Mouse (Mus musculus) megakaryocyte-erythroid progenitor cell, adult 5-6 weeks (primary cell): Measurements from ENCODE around the gene Tbc1d10a. TPM values are rescaled to one million over a fixed set of nuclear protein-coding genes. Genes with fewer than 3 reads are reported as not detected.
"Not testable (repeated sequence)": the region's sequence is repeated elsewhere in the genome, so short reads cannot be mapped to it uniquely, and the experiment has no call there.

Experiments
- ATAC-seq: replicated peaks from 2 replicates; pipeline ENCODE4 v1.8.0; 2016; ENCODE audit warnings: mild to moderate bottlenecking, inconsistent platforms; ENCODE audit not compliant: severe bottlenecking, poor library complexity, low FRiP score, low TSS enrichment
- total RNA-seq, 2 experiments: library from RNA; stranded (forward) in 1 of 2; stranded (reverse) in 1 of 2; fragments of 200-1000, 215-1000 nt in 1 of 2; fragments of >200 nt in 1 of 2; fragmentation: Nextera tagmentation in 1 of 2; gene quantifications; 2 replicates each; pipeline ENCODE4 v1.2.3; 2014 to 2017

Gene Tbc1d10a
- total RNA-seq, 2 experiments from 2014 or later, result 1.8 to 8.0 TPM

GRCm38 (mm10) chr11:4177716-4178115 lies 8.9 kb upstream of the Tbc1d10a start:
- ATAC-seq, result no peak

DNA sequence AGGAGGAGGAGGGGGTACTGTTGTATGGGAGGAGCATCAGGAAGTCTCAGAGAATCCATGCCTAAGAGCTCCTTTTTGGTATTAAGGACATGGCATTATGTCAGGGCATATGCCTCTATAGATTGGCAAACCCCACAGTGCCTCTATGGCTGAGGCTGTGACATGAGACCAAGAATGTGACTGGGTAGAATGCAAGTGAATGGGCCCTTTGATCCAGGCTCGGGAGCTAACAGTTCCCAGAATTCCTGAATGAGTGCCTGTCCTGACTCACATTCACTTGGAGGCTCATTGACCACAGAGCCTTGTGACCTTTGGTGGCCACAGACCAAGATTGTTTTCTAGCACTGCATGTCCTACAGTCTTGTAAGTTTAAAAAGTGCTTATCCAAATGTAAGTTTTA lies 4.5 kb upstream of the Tbc1d10a start:
- no peak for ATAC-seq

DNA sequence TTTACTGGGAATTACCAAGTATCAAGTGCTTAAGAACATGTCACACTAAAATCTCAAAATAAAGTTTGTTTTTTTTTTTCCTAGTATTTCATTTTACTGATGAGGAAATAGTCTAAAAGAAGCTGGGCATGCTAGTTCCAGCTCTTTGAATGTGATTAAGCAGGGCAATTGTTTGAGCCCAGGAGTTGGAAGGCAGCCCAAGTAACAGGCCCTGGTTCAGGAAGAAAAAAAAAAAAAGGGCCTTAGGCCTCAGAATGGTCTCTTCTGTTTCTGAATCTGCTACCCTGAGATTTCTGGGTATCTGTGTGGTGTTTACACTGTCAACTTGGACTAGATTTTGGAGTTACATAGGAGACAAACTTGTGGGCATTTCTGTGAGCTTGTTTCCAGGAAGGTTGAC lies 3.1 kb upstream of the Tbc1d10a start:
- no peak for ATAC-seq

DNA sequence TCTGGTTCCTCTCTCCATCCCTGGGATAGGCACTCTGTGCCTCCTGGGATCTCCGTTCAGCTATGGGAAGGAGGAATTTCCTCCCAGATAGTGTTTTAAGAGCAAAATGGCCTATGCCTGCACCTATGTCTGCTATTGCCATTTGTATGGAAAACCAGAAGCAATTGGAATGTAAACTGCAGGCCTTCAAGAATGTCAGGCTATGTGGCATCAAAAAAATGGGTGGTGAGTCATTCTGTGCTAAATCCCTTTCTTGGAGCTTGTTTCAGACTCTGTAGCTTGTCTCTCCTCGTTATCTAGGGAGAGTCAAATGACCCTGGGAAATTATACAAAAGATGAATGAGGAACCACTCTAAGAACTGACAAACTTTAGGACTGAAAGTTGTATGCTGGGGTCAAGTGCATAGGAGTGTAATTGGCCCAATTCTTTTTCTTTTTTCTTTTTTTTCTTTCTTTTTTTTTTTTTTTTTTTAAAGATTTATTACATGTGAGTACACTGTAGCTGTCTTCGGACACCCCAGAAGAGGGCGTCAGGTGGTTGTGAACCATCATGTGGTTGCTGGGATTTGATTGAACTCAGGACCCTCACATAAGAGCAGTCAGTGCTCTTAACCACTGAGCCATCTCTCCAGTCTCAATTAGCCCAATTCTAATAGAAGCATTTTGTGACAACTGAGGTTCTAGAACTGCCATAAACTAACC lies 2.2 kb upstream of the Tbc1d10a start:
- no peak for ATAC-seq

DNA sequence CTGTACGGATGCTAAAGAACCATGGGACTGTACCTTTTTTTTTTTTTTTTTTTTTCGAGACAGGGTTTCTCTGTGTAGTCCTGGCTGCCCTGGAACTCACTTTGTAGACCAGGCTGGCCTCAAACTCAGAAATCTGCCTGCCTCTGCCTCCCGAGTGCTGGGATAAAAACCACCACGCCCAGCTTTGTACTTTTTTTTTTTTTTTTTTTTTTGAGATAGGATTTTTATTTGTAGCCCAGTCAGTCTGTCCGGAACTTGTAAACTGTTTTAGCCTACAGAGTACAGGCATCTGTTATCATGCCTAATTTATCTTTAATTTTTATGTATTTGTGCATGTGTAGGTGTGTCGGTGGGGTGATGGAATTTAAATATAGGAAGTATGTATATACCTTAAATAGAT lies 1.1 kb upstream of the Tbc1d10a start:
- ATAC-seq, result not testable (repeated sequence)

DNA sequence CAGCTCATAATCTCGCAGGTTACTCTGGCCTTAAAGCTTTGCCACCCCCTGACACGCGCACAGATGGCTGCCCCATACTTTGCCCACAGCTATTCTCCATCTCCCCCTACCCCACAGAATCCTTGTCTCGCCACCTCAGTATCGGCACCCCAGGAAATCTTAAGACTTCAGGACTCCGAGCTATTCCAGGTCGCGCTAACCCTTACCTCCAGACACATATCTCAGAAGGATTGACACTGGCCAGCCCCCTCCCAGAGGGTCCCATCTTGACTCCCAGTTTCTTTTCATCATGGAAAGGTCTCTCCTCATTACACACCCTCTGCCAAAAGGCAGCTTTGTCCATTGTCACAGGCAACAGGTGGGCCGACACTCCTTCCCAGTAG lies 720 bp downstream of the Tbc1d10a start:
- no peak for ATAC-seq

DNA sequence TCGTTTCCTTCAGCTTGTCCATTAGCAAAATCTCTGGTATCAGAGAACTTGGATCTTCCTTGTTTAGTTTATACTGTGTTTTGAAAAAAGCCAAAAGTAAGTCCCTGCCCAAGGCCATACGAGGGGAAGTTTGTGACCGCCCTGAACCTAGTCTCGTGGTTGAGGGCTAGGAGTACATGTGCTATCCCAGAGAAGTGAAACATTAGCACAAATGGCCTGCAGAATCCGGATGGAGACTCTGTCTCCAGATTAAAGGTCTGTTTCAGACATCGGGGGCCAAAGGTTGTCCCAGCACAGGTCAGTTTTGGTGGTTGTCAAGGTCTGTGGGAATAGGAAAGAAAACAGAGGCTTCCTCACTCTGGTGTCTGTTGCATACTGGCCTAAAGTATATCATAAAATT lies 2.6 kb downstream of the Tbc1d10a start:
- no peak for ATAC-seq

- no peak for ATAC-seq
Observed at GRCm38 (mm10) chr11:4190677-4191076, 4.1 kb downstream of the Tbc1d10a start.

DNA sequence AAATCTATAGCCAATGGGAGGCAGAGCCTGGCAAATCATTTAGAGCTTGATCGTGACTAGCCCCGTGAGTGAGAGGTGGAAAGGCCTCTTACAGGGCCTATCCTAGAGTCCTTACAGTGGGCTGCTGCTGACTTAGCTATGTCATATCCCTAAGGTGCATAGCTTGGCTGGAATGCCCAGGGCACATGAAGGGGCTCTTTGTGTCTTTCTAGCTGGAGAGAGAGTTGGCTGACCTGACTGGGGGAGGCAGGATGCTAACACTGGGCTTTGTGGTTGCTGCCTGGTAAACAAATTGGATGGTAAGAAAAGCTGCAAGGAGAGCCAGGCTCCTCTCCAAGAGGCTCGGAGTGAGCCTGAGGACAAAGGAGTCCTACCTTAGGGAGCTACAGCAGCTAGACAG lies 6.2 kb downstream of the Tbc1d10a start:
- no peak for ATAC-seq

- no peak for ATAC-seq
Observed at GRCm38 (mm10) chr11:4193420-4193819, 6.8 kb downstream of the Tbc1d10a start.

GRCm38 (mm10) chr11:4195597-4196031 lies 9.0 kb downstream of the Tbc1d10a start:
- no peak for ATAC-seq

- no peak for ATAC-seq
Observed at GRCm38 (mm10) chr11:4196636-4197035, 10.0 kb downstream of the Tbc1d10a start.

DNA sequence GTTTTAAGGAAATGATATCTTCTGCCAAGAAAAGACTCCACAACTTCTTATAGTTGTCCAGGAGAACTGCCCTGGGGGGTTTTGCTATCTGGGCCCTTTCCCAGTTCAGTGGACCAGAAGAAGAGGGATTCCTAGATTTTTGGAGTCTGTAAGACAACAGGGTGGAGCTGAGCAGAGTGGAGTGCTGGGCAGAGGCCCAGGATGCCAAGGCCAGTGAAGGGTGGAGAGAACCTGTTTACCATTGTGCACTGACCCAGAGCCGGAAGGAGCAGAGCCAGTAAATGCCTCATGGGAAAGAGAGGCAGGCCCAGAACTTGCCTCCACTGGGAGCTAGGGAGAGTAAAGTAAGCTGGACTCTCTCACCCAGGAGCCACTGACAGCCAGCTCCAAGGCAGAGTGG lies 11.1 kb downstream of the Tbc1d10a start:
- ATAC-seq, result no peak

GRCm38 (mm10) chr11:4201981-4202700 lies 15.6 kb downstream of the Tbc1d10a start:
- ATAC-seq, result no peak

DNA sequence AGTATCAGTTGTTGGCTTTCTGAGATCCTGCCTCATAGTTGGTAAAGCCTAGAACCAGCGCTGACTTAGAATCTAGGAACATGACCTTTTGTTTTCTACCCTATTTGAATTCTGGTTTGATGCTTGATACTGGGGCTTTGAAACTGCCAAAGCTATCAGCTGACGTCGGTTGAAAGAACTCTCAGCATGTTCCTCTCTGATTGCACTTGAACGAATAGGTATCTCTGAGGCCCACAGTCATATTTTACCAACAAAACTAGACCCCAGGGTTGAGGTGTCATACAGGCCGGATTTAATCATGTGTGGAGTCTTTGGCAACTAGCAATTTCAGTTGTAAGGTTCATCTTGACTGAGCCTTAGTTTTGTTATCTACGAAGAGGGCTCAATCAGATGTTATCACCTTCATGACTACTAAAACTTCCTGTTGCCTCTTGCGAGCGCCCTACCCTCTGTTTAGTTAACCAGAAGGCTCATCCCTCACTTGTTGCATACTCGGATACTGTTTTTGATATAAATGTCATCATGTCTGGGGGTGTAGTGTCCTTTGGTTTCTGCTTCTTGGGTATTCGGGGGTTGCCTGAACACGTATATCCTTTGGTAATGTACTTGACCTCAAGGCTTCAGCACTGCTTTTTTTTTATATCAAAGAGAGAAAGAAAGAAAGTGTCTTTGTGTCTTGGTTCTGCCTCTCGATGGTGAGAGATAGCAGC lies 16.6 kb downstream of the Tbc1d10a start:
- no peak for ATAC-seq

DNA sequence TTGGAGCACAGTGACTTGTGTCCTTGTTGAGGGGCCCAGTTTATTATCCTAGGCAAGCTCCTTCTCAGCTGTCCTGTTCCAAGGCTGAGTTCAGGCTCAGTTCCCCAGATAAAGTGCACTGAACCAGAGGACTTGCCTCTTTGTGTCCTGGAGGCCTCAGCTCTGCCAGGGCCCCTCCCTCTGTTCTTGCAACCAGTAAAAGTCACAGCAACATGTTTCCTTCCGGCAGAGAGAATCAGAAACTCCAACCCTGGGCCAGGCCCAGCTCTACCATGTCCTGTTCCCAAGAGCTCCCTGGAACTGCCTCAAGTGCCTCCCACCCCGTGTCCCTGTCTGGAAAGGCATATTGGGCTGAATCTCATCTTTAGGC lies 17.1 kb downstream of the Tbc1d10a start:
- ATAC-seq, result no peak

- ATAC-seq, result no peak
Observed at GRCm38 (mm10) chr11:4205097-4205655, 18.6 kb downstream of the Tbc1d10a start.

DNA sequence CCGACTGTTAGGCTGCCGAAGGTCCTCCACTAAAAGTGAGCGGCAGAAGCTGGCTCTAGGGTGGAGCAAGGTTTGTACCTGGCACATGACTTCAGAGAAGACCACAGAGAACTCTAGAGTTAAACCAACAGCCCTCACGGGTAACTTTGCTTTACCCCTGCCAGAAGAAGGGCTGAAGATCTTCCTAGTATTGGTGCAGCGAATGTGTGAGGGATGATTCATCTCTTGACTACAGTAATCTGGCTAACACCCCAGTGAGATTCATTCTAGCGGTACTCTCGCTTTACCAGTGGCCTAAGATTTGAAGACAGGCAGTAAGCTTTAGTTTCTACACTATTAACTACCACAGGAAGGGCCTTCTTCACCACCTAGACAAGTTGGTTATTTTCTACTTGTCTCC lies 19.4 kb downstream of the Tbc1d10a start:
- no peak for ATAC-seq

GRCm38 (mm10) chr11:4206563-4206962 lies 20.0 kb downstream of the Tbc1d10a start:
- ATAC-seq, result no peak

GRCm38 (mm10) chr11:4207655-4208054 lies 21.1 kb downstream of the Tbc1d10a start:
- no peak for ATAC-seq
